Mouse (Mus musculus): Measurements from ENCODE around the gene Slitrk2. TPM values are rescaled to one million over a fixed set of nuclear protein-coding genes. Genes with fewer than 3 reads are reported as not detected.
A peak's percentile ranks its signal among the peaks of the same experiment; 100 is the strongest.

Slitrk2 gene
- 0.37 and 0.38 TPM in 2 replicates for polyA plus RNA-seq (2015; fragmentation: Nextera tagmentation; extraction: Ambion mirVana)

GRCm38 (mm10) chrX:66648911-66649620 lies at the start of gene Slitrk2:
Gene Slitrk2, plus strand, starts transcription at chrX:66649318.
- H3K4me2 ChIP-seq: peak within 1 kb of the TSS; percentile 64
- no peaks in the 10 kb centered on the region for H3K9me3 ChIP-seq (replicated peaks)
- H3K4me3 ChIP-seq: peak within 1 kb of the TSS; percentile 36
- H3K9ac ChIP-seq: no peak within 1 kb of the TSS
- no peak for ATAC-seq (replicated peaks; ENCODE audit: insufficient number of reproducible peaks, insufficient read depth, low FRiP score, low read depth)
- H3K27me3 ChIP-seq: no peaks in the 10 kb centered on the region
- no peak within 1 kb of the TSS for H3K27ac ChIP-seq
- 8% methylated on average over 22 of the region's 25 CpGs for WGBS
- no peaks in the 10 kb centered on the region for H3K4me1 ChIP-seq (replicated peaks)
- no peaks in the 10 kb centered on the region for H3K36me3 ChIP-seq

- Histone ChIP-seq H3K36me3 (no peaks in the 10 kb centered on the region), H3K4me1 (replicated peaks) (no peaks in the 10 kb centered on the region), H3K4me2 (no peak overlapping the region), H3K27me3 (no peaks in the 10 kb centered on the region), H3K27ac (no peak overlapping the region), H3K9ac (no peak overlapping the region), H3K4me3 (no peak overlapping the region), H3K9me3 (replicated peaks) (no peaks in the 10 kb centered on the region)
- ATAC-seq (replicated peaks; ENCODE audit: insufficient number of reproducible peaks, insufficient read depth, low FRiP score, low read depth): no peak
- WGBS: 65% methylated on average over 3 of the region's 3 CpGs
These were observed 43.6 kb upstream of the Slitrk2 start for GRCm38 (mm10) chrX:66605490-66605889.

- no peaks in the 10 kb centered on the region for H3K4me1 ChIP-seq (replicated peaks)
- no peak overlapping the region for H3K9ac ChIP-seq
These were observed 3.5 kb downstream of the Slitrk2 start for GRCm38 (mm10) chrX:66652455-66653144.

GRCm38 (mm10) chrX:66657365-66657764 lies 8.2 kb downstream of the Slitrk2 start:
- no peak for ATAC-seq (replicated peaks; ENCODE audit: insufficient number of reproducible peaks, insufficient read depth, low FRiP score, low read depth)
- WGBS: 31% methylated on average over 2 of the region's 2 CpGs
- H3K4me1 ChIP-seq (replicated peaks): no peaks in the 10 kb centered on the region
- no peak overlapping the region for H3K27ac ChIP-seq
- H3K4me3 ChIP-seq: no peak overlapping the region
- no peaks in the 10 kb centered on the region for H3K27me3 ChIP-seq
- H3K4me2 ChIP-seq: no peak overlapping the region
- H3K36me3 ChIP-seq: no peaks in the 10 kb centered on the region
- H3K9me3 ChIP-seq (replicated peaks): no peaks in the 10 kb centered on the region
- no peak overlapping the region for H3K9ac ChIP-seq

More at GRCm38 (mm10) chrX:66652455-66653144, 3.5 kb downstream of the Slitrk2 start:
- Histone ChIP-seq H3K4me3 (peak overlapping the region; percentile 47), H3K4me2 (peak overlapping the region; percentile 71), H3K9me3 (replicated peaks) (no peaks in the 10 kb centered on the region), H3K27ac (no peak overlapping the region), H3K27me3 (no peaks in the 10 kb centered on the region), H3K36me3 (no peaks in the 10 kb centered on the region)
- ATAC-seq (replicated peaks; ENCODE audit: insufficient number of reproducible peaks, insufficient read depth, low FRiP score, low read depth): peak; percentile 62
- 8% methylated on average over 21 of the region's 21 CpGs for WGBS

- Histone ChIP-seq H3K27ac (no peak overlapping the region), H3K36me3 (no peaks in the 10 kb centered on the region), H3K4me1 (replicated peaks) (no peaks in the 10 kb centered on the region), H3K27me3 (no peaks in the 10 kb centered on the region), H3K9ac (no peak overlapping the region), H3K9me3 (replicated peaks) (no peaks in the 10 kb centered on the region), H3K4me2 (no peak overlapping the region), H3K4me3 (no peak overlapping the region)
- WGBS: 83% methylated on average over 4 of the region's 4 CpGs
- no peak for ATAC-seq (replicated peaks; ENCODE audit: insufficient number of reproducible peaks, insufficient read depth, low FRiP score, low read depth)
These were observed 27.8 kb downstream of the Slitrk2 start for GRCm38 (mm10) chrX:66676959-66677358.

GRCm38 (mm10) chrX:66678646-66679045 lies 29.5 kb downstream of the Slitrk2 start:
- no peak overlapping the region for H3K9ac ChIP-seq
- no peaks in the 10 kb centered on the region for H3K36me3 ChIP-seq
- no peaks in the 10 kb centered on the region for H3K27me3 ChIP-seq
- no peak for ATAC-seq (replicated peaks; ENCODE audit: insufficient number of reproducible peaks, insufficient read depth, low FRiP score, low read depth)
- 31% methylated on average over 7 of the region's 7 CpGs for WGBS
- H3K27ac ChIP-seq: no peak overlapping the region
- H3K4me2 ChIP-seq: no peak overlapping the region
- no peaks in the 10 kb centered on the region for H3K9me3 ChIP-seq (replicated peaks)
- H3K4me3 ChIP-seq: no peak overlapping the region
- no peaks in the 10 kb centered on the region for H3K4me1 ChIP-seq (replicated peaks)

Measured in heart, embryonic 15.5 days (tissue).